Comparison of ENCODE assay signal across 8 mouse cellular contexts in genomic region chr15:98869342-98870178, GRCm38 (mm10). TPM values are rescaled to one million over a fixed set of nuclear protein-coding genes. Genes with fewer than 3 reads are reported as not detected.
DNase-seq lines count a peak whose midpoint lies in the region; ATAC-seq and TF ChIP-seq lines count a peak whose summit lies in the region.

No protein-coding gene starts in this region.

- no peaks in the 10 kb centered on the region for H3K27me3 ChIP-seq in kidney, embryonic 15.5 days
- H3K27me3 ChIP-seq in stomach, embryonic 15.5 days (replicated peaks) = no peaks in the 10 kb centered on the region

- TF ChIP-seq CTCF in bone marrow, adult 2 months (IDR thresholded peaks at IDR 0.05; ENCODE audit: control insufficient read depth, insufficient read depth, low read length) = no peak
- TF ChIP-seq CTCF in lung, adult 2 months (IDR thresholded peaks at IDR 0.05; ENCODE audit: insufficient read depth, low read length) = no peak

- peak overlapping the region; percentile 99 for H3K4me3 ChIP-seq in kidney, embryonic 15.5 days (replicated peaks)
- peak overlapping the region; percentile 72 for H3K4me3 ChIP-seq in bone marrow, adult 2 months (replicated peaks; ENCODE audit: control insufficient read depth, low read depth, low read length)
- H3K4me3 ChIP-seq in lung, adult 2 months (replicated peaks; ENCODE audit: extremely low read depth, low read depth, low read length) = peak overlapping the region; percentile 67
- peak overlapping the region; percentile 96 for H3K4me3 ChIP-seq in stomach, embryonic 15.5 days (replicated peaks)

- no peak for DNase-seq in kidney, postnatal 14 days
- peak; percentile 31 for DNase-seq in heart, postnatal 4 days
- DNase-seq in lung, adult 2 months = peak; percentile 44
- no peak for DNase-seq in ovary, postnatal 36 days (ENCODE audit: low spot score)

- peak overlapping the region; percentile 99 for H3K9ac ChIP-seq in kidney, embryonic 15.5 days
- peak overlapping the region; percentile 98 for H3K9ac ChIP-seq in stomach, embryonic 15.5 days

- H3K9me3 ChIP-seq in kidney, embryonic 15.5 days (replicated peaks) = no peaks in the 10 kb centered on the region
- no peaks in the 10 kb centered on the region for H3K9me3 ChIP-seq in stomach, embryonic 15.5 days

- H3K4me2 ChIP-seq in kidney, embryonic 15.5 days = peak overlapping the region; percentile 97
- H3K4me2 ChIP-seq in stomach, embryonic 15.5 days = peak overlapping the region; percentile 96

- no peak for TF ChIP-seq POLR2A in bone marrow, adult 2 months (IDR thresholded peaks at IDR 0.05; ENCODE audit: borderline replicate concordance, control insufficient read depth, low read depth, low read length)
- TF ChIP-seq POLR2A in lung, adult 2 months (IDR thresholded peaks at IDR 0.05; ENCODE audit: borderline replicate concordance, extremely low read depth, low read depth, low read length) = no peak

- H3K36me3 ChIP-seq in kidney, embryonic 15.5 days = peaks cover 22% of the 10 kb centered on the region
- peaks cover 21% of the 10 kb centered on the region for H3K36me3 ChIP-seq in stomach, embryonic 15.5 days

- no peak for ATAC-seq in kidney, embryonic 15.5 days (replicated peaks; ENCODE audit: low FRiP score)
- ATAC-seq in stomach, embryonic 15.5 days (ENCODE audit: insufficient read depth, low FRiP score, low read depth) = no peak
- ATAC-seq in monocyte, adult 5-6 weeks (replicated peaks; ENCODE audit: insufficient number of reproducible peaks, low FRiP score, low TSS enrichment, poor library complexity, severe bottlenecking) = no peak

- WGBS in kidney, embryonic 15.5 days = 6% methylated on average over 8 of the region's 8 CpGs
- 4% methylated on average over 8 of the region's 8 CpGs for WGBS in bone marrow, adult 2 months
- WGBS in lung, adult 2 months = 1% methylated on average over 8 of the region's 8 CpGs
- 6% methylated on average over 8 of the region's 8 CpGs for WGBS in stomach, embryonic 15.5 days

- H3K27ac ChIP-seq in kidney, embryonic 15.5 days = peak overlapping the region; percentile 98
- H3K27ac ChIP-seq in bone marrow, adult 2 months (ENCODE audit: control insufficient read depth, insufficient read depth, low read depth, low read length, poor library complexity) = peak overlapping the region; percentile 26; the same call in 1 of the 2 replicates
- peak overlapping the region; percentile 44 for H3K27ac ChIP-seq in stomach, embryonic 15.5 days

- H3K4me1 ChIP-seq in kidney, embryonic 15.5 days = peaks cover 42% of the 10 kb centered on the region
- H3K4me1 ChIP-seq in bone marrow, adult 2 months (ENCODE audit: control insufficient read depth, insufficient read depth, low read length) = peaks cover 4% of the 10 kb centered on the region
- peaks cover 20% of the 10 kb centered on the region for H3K4me1 ChIP-seq in lung, adult 2 months (ENCODE audit: control insufficient read depth, insufficient read depth, low read length)
- H3K4me1 ChIP-seq in stomach, embryonic 15.5 days = peaks cover 34% of the 10 kb centered on the region

RNA-seq across cellular contexts. Expression of gene Kmt2d, which starts 1.4 kb away (rescaled TPM):
- polyA plus RNA-seq in kidney, embryonic 15.5 days (2015; fragmentation: Nextera tagmentation; extraction: Ambion mirVana) = 12.3 and 13.3 TPM in 2 replicates
- 67.1 and 105 TPM in 2 replicates for polyA plus RNA-seq in bone marrow, adult 2 months (2011; ENCODE audit: insufficient read depth, insufficient read length, low replicate concordance, missing spikeins)
- total RNA-seq in heart, postnatal 4 days (2021) = 10 to 100 TPM; 65.6 to 67.2 TPM
- 24.7 and 36.0 TPM in 2 replicates for polyA plus RNA-seq in lung, adult 2 months (2012; rRNA removed)
- polyA plus RNA-seq in stomach, embryonic 15.5 days (2015; fragmentation: Nextera tagmentation; extraction: Ambion mirVana) = 10.6 and 11.6 TPM in 2 replicates
- total RNA-seq in monocyte, adult 5-6 weeks (2017) = 39.4 to 138 TPM (median 45.1 TPM) in 3 replicates

RNA-seq across cellular contexts. Expression of gene Rhebl1, which starts 24.8 kb away (rescaled TPM):
- polyA plus RNA-seq in kidney, embryonic 15.5 days (2015; fragmentation: Nextera tagmentation; extraction: Ambion mirVana) = 20.0 and 20.5 TPM in 2 replicates
- 9.6 and 9.8 TPM in 2 replicates for polyA plus RNA-seq in bone marrow, adult 2 months (2011; ENCODE audit: insufficient read depth, insufficient read length, low replicate concordance, missing spikeins)
- 1 to 10 TPM; 2.0 TPM for total RNA-seq in heart, postnatal 4 days (2021)
- 5.4 and 5.6 TPM in 2 replicates for polyA plus RNA-seq in lung, adult 2 months (2012; rRNA removed)
- 8.6 and 8.8 TPM in 2 replicates for polyA plus RNA-seq in stomach, embryonic 15.5 days (2015; fragmentation: Nextera tagmentation; extraction: Ambion mirVana)
- total RNA-seq in monocyte, adult 5-6 weeks (2017) = 6.0 to 15.1 TPM (median 14.2 TPM) in 3 replicates

RNA-seq across cellular contexts. Expression of gene Dhh, which starts 28.8 kb away (rescaled TPM):
- 1.4 and 2.0 TPM in 2 replicates for polyA plus RNA-seq in kidney, embryonic 15.5 days (2015; fragmentation: Nextera tagmentation; extraction: Ambion mirVana)
- 0.60 TPM in 1 of 2 replicates, not detected in the other for polyA plus RNA-seq in bone marrow, adult 2 months (2011; ENCODE audit: insufficient read depth, insufficient read length, low replicate concordance, missing spikeins)
- total RNA-seq in heart, postnatal 4 days (2021) = 1 to 10 TPM; 2.7 to 3.5 TPM
- polyA plus RNA-seq in lung, adult 2 months (2012; rRNA removed) = 2.5 and 2.8 TPM in 2 replicates
- 0.71 and 1.0 TPM in 2 replicates for polyA plus RNA-seq in stomach, embryonic 15.5 days (2015; fragmentation: Nextera tagmentation; extraction: Ambion mirVana)
- 0.19 TPM in 1 of 3 replicates, not detected in the others for total RNA-seq in monocyte, adult 5-6 weeks (2017)

RNA-seq across cellular contexts. Expression of gene Prkag1, which starts 38.2 kb away (rescaled TPM):
- polyA plus RNA-seq in kidney, embryonic 15.5 days (2015; fragmentation: Nextera tagmentation; extraction: Ambion mirVana) = 98.5 and 100 TPM in 2 replicates
- polyA plus RNA-seq in bone marrow, adult 2 months (2011; ENCODE audit: insufficient read depth, insufficient read length, low replicate concordance, missing spikeins) = 64.8 and 107 TPM in 2 replicates
- total RNA-seq in heart, postnatal 4 days (2021) = 10 to 100 TPM; 88.9 to 89.3 TPM
- 51.0 and 62.8 TPM in 2 replicates for polyA plus RNA-seq in lung, adult 2 months (2012; rRNA removed)
- 82.4 and 85.6 TPM in 2 replicates for polyA plus RNA-seq in stomach, embryonic 15.5 days (2015; fragmentation: Nextera tagmentation; extraction: Ambion mirVana)
- 128 to 132 TPM (median 132 TPM) in 3 replicates for total RNA-seq in monocyte, adult 5-6 weeks (2017)

RNA-seq across cellular contexts. Expression of gene Lmbr1l, which starts 48.5 kb away (rescaled TPM):
- 16.4 and 17.6 TPM in 2 replicates for polyA plus RNA-seq in kidney, embryonic 15.5 days (2015; fragmentation: Nextera tagmentation; extraction: Ambion mirVana)
- 32.7 and 73.3 TPM in 2 replicates for polyA plus RNA-seq in bone marrow, adult 2 months (2011; ENCODE audit: insufficient read depth, insufficient read length, low replicate concordance, missing spikeins)
- total RNA-seq in heart, postnatal 4 days (2021) = 10 to 100 TPM; 14.1 to 15.9 TPM
- 56.0 and 72.1 TPM in 2 replicates for polyA plus RNA-seq in lung, adult 2 months (2012; rRNA removed)
- 14.5 TPM in 2 replicates for polyA plus RNA-seq in stomach, embryonic 15.5 days (2015; fragmentation: Nextera tagmentation; extraction: Ambion mirVana)
- total RNA-seq in monocyte, adult 5-6 weeks (2017) = 54.7 to 97.4 TPM (median 92.2 TPM) in 3 replicates

Comparison
In these comparisons a context has a peak if more than half of its experiments do, and no peak if none do; other contexts are left out.
1. H3K27ac ChIP-seq: peak in every context shown above with its lines; median percentile 98 in kidney, embryonic 15.5 days; 44 in stomach, embryonic 15.5 days; 26 in bone marrow, adult 2 months.
2. DNase-seq: peak in heart, postnatal 4 days (single experiment) and lung, adult 2 months (single experiment); none in kidney, postnatal 14 days (single experiment) and ovary, postnatal 36 days (single experiment).
3. Peak in every context shown above with its lines, with median percentiles within 50 percentile points of each other: H3K4me3 ChIP-seq.